In the genomic region with DNA sequence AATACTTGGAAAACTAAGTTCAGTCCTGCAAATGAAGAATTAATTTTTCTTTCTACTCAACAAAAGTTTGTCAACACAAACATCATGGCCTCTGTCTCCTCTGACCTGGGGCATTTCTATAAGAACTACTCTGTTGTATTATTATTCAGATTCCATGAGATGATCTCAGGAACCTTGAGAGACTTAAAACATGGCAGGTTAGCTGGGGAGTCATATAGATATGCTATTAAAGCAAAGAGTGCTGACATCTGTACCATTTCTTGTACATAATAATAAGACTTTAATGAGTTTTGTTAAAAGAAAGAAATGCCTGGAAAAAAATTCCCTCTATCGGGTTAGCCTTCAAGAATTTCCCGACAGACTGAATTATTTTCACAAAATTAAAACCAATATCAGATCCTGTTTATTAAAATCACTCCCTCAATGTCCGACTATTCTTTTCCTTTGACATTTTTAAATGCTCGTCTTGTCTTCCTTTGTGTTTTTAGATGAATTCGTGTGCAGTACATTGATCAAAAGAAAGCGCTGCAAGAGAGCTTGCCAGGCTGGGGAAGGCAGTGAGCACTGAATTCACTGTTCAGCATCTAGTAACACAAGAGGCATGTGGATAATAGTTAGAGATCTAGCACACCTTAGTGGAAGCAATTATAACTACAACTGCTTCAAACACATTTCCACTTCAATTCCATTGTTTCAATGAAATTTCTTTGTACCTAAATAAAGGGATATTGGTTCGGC, we compare ENCODE assay signal across 8 mouse cellular contexts.
DNase-seq lines count a peak whose midpoint lies in the region; ATAC-seq and TF ChIP-seq lines count a peak whose summit lies in the region.

No protein-coding gene starts in this region.

- no peaks in the 10 kb centered on the region for H3K4me1 ChIP-seq in kidney, adult 2 months (ENCODE audit: control insufficient read depth, insufficient read depth, low read length)

- ATAC-seq in CD4-positive, CD25-positive, alpha-beta regulatory T cell, adult 4 months, result no peak

- peak; percentile 29 for DNase-seq in kidney, adult 2 months
- no peak for DNase-seq in kidney, adult 11 months
- peak; percentile 58 to 67 for DNase-seq in cerebellum, postnatal 14 days
- peak; percentile 19 to 71 for DNase-seq in frontal cortex, postnatal 36 days (ENCODE audit: low spot score in 2 of 2)
- DNase-seq in kidney, postnatal 10 days, result peak; percentile 42
- DNase-seq in lung, postnatal 25 days (ENCODE audit: low spot score), result peak; percentile 26
- DNase-seq in right cerebral cortex, postnatal 4 days, result peak; percentile 43

- no peaks in the 10 kb centered on the region for H3K36me3 ChIP-seq in kidney, adult 2 months (ENCODE audit: control insufficient read depth, insufficient read depth, low read length)

- no peak for TF ChIP-seq CTCF in kidney, adult 2 months (conservative IDR thresholded peaks at IDR 0.05; ENCODE audit: insufficient read depth, insufficient read length, low read depth, low read length)

- 24% methylated on average over 7 of the region's 7 CpGs for WGBS in kidney, adult 2 months

- H3K27me3 ChIP-seq in kidney, adult 2 months (replicated peaks; ENCODE audit: control insufficient read depth, insufficient read depth, low read length), result no peaks in the 10 kb centered on the region

- no peak for TF ChIP-seq POLR2A in kidney, adult 2 months (IDR thresholded peaks at IDR 0.05; ENCODE audit: low read depth, low read length)

- no peak overlapping the region for H3K4me3 ChIP-seq in kidney, adult 2 months (ENCODE audit: insufficient read depth, low read depth, low read length)

- no peak overlapping the region for H3K27ac ChIP-seq in kidney, adult 2 months (ENCODE audit: insufficient read depth, low read depth, low read length)
